Mouse (Mus musculus) olfactory bulb, adult 2 months (tissue): ENCODE measurements around the gene Gopc.

Experiments
- CTCF ChIP-seq: fragments of 200-500 bp; IDR thresholded peaks from 2 replicates; pipeline ENCODE4 v1.5.1; 2012; ENCODE audit warnings: low read depth, mild to moderate bottlenecking, low read length, moderate library complexity; ENCODE audit not compliant: insufficient read depth
- POLR2A ChIP-seq: fragments of 200-500 bp; IDR thresholded peaks from 2 replicates; pipeline ENCODE4 v1.6.1; 2012; ENCODE audit warnings: mild to moderate bottlenecking, low read depth, low read length, moderate library complexity; ENCODE audit not compliant: insufficient read depth

GRCm38 (mm10) chr10:52398715-52399114 lies 16.8 kb upstream of the Gopc start:
- TF ChIP-seq CTCF (no peak), POLR2A (no peak)
